Mouse (Mus musculus): ENCODE data around the gene Tmod3. TPM values are rescaled to one million over a fixed set of nuclear protein-coding genes. Genes with fewer than 3 reads are reported as not detected.

The Tmod3 gene
- total RNA-seq (2014; fragmentation: Nextera tagmentation) (115 and 123 TPM in 2 replicates), total RNA-seq (2017) (118 and 136 TPM in 2 replicates), polyA plus RNA-seq (2012) (10.9 and 11.3 TPM in 2 replicates)

GRCm38 (mm10) chr9:75559512-75560012, at the start of gene Tmod3:
Tmod3 (minus strand) TSS chr9:75559657.
- ATAC-seq (ENCODE audit: extremely low read depth, insufficient number of reproducible peaks, low FRiP score, poor library complexity, severe bottlenecking) (peak; percentile 64), DNase-seq (ENCODE audit: low spot score) (peak; percentile 84)
- peak within 1 kb of the TSS; percentile 92 for H3K4me3 ChIP-seq (ENCODE audit: low read depth, low read length)
- no peaks in the 10 kb centered on the region for H3K9me3 ChIP-seq (replicated peaks)
- TF ChIP-seq CTCF (IDR thresholded peaks at IDR 0.05; ENCODE audit: low read depth, low read length) (no peak), POLR2AphosphoS5 (IDR thresholded peaks at IDR 0.05; ENCODE audit: insufficient replicate concordance, low read depth, low read length) (no peak), GATA2 (IDR thresholded peaks at IDR 0.05; ENCODE audit: borderline replicate concordance, low read depth, low read length) (no peak), TAL1 (conservative IDR thresholded peaks at IDR 0.05; ENCODE audit: low read depth, low read length) (no peak), GATA1 (IDR thresholded peaks at IDR 0.05; ENCODE audit: borderline replicate concordance, low read length) (no peak)
- peaks cover 4% of the 10 kb centered on the region; the same call in 1 of the 2 replicates for H3K27me3 ChIP-seq (ENCODE audit: insufficient read depth, low read length)
- peaks cover 8% of the 10 kb centered on the region for H3K36me3 ChIP-seq (replicated peaks)
- peaks cover 54% of the 10 kb centered on the region for H3K4me1 ChIP-seq (ENCODE audit: insufficient read depth, low read depth, low read length)

GRCm38 (mm10) chr9:75607496-75607895, 48.0 kb upstream of the Tmod3 start:
- Histone ChIP-seq H3K4me3 (ENCODE audit: low read depth, low read length) (no peak overlapping the region), H3K36me3 (replicated peaks) (no peaks in the 10 kb centered on the region), H3K9me3 (replicated peaks) (no peaks in the 10 kb centered on the region), H3K4me1 (ENCODE audit: insufficient read depth, low read depth, low read length) (no peaks in the 10 kb centered on the region), H3K27me3 (ENCODE audit: insufficient read depth, low read length) (peaks cover 6% of the 10 kb centered on the region; the same call in 1 of the 2 replicates)
- TF ChIP-seq GATA2 (IDR thresholded peaks at IDR 0.05; ENCODE audit: borderline replicate concordance, low read depth, low read length) (no peak), GATA1 (IDR thresholded peaks at IDR 0.05; ENCODE audit: borderline replicate concordance, low read length) (no peak), CTCF (IDR thresholded peaks at IDR 0.05; ENCODE audit: low read depth, low read length) (no peak), TAL1 (conservative IDR thresholded peaks at IDR 0.05; ENCODE audit: low read depth, low read length) (no peak), POLR2AphosphoS5 (IDR thresholded peaks at IDR 0.05; ENCODE audit: insufficient replicate concordance, low read depth, low read length) (no peak)
- DNase-seq (ENCODE audit: low spot score): no peak
- ATAC-seq (ENCODE audit: extremely low read depth, insufficient number of reproducible peaks, low FRiP score, poor library complexity, severe bottlenecking): no peak

DNA sequence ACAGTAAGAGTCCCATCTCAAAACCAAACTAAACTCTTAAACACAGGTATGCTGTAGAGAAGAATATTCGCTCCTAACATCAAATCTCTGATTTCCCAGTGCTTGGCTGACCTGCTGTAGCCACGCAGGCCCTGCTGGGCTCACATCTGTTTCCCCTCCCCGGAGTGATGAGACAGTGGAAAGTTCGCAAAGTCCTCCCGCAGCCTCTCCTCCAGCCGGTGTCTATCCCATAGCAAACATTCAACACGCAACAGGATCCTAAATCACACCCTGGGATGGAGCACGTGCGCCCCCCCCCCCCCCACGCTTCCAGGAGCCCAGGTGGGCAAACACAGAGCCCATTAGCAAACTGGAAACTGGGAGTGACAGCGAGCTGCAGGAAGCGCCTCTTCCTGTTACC, 42.1 kb upstream of the Tmod3 start:
- Histone ChIP-seq H3K4me1 (ENCODE audit: insufficient read depth, low read depth, low read length) (no peaks in the 10 kb centered on the region), H3K4me3 (ENCODE audit: low read depth, low read length) (no peak overlapping the region), H3K9me3 (replicated peaks) (no peaks in the 10 kb centered on the region), H3K27me3 (ENCODE audit: insufficient read depth, low read length) (peaks cover 7% of the 10 kb centered on the region; the same call in 1 of the 2 replicates), H3K36me3 (replicated peaks) (no peaks in the 10 kb centered on the region)
- DNase-seq (ENCODE audit: low spot score): no peak
- ATAC-seq (ENCODE audit: extremely low read depth, insufficient number of reproducible peaks, low FRiP score, poor library complexity, severe bottlenecking): no peak
- TF ChIP-seq POLR2AphosphoS5 (IDR thresholded peaks at IDR 0.05; ENCODE audit: insufficient replicate concordance, low read depth, low read length) (no peak), TAL1 (conservative IDR thresholded peaks at IDR 0.05; ENCODE audit: low read depth, low read length) (no peak), GATA1 (IDR thresholded peaks at IDR 0.05; ENCODE audit: borderline replicate concordance, low read length) (no peak)

DNA sequence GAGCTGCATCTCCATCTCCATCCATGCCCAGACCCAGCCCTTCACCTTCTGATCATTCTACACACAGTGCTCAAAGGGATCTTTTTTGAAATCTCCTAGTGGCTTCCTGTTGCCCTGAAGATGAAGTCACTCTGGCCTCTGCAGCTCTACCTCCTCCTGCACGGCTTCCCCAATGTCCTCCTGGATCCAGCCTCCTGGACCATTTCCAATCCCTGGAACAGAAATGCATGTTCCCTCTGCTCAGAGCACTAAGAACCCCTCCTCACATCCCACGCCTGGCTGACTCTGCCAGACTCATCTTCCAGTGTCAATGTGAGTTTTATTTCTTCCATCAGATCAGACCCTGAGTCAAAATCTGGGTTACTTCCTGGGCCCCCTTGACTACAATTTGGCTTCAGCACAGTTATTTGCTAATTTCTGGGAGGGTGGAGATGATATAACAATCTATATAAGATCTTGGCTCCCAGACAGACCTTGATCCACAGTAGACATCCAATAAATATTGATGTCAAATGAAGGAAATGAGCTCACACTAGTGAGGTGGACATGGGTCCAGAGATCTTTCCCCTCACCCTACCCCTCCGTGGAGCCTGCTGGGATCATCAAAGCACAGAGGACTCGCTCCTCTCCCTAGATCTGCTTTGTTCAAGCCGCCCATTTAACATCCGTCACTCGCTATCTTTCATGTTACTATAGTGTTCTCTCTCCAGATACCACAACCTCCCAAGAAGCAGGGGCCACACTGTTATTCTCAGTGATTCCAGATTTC, 40.9 kb upstream of the Tmod3 start:
- TF ChIP-seq TAL1 (conservative IDR thresholded peaks at IDR 0.05; ENCODE audit: low read depth, low read length) (no peak), CTCF (IDR thresholded peaks at IDR 0.05; ENCODE audit: low read depth, low read length) (no peak), GATA1 (IDR thresholded peaks at IDR 0.05; ENCODE audit: borderline replicate concordance, low read length) (no peak), GATA2 (IDR thresholded peaks at IDR 0.05; ENCODE audit: borderline replicate concordance, low read depth, low read length) (no peak), POLR2AphosphoS5 (IDR thresholded peaks at IDR 0.05; ENCODE audit: insufficient replicate concordance, low read depth, low read length) (no peak)

GRCm38 (mm10) chr9:75599191-75599841, 39.9 kb upstream of the Tmod3 start:
- H3K4me3 ChIP-seq (ENCODE audit: low read depth, low read length): no peak overlapping the region
- no peaks in the 10 kb centered on the region for H3K36me3 ChIP-seq (replicated peaks)
- no peak for ATAC-seq (ENCODE audit: extremely low read depth, insufficient number of reproducible peaks, low FRiP score, poor library complexity, severe bottlenecking)
- no peak for DNase-seq (ENCODE audit: low spot score)
- H3K9me3 ChIP-seq (replicated peaks): no peaks in the 10 kb centered on the region
- no peaks in the 10 kb centered on the region for H3K4me1 ChIP-seq (ENCODE audit: insufficient read depth, low read depth, low read length)
- TF ChIP-seq CTCF (IDR thresholded peaks at IDR 0.05; ENCODE audit: low read depth, low read length) (no peak), GATA1 (IDR thresholded peaks at IDR 0.05; ENCODE audit: borderline replicate concordance, low read length) (no peak), TAL1 (conservative IDR thresholded peaks at IDR 0.05; ENCODE audit: low read depth, low read length) (no peak), GATA2 (IDR thresholded peaks at IDR 0.05; ENCODE audit: borderline replicate concordance, low read depth, low read length) (no peak), POLR2AphosphoS5 (IDR thresholded peaks at IDR 0.05; ENCODE audit: insufficient replicate concordance, low read depth, low read length) (no peak)
- peaks cover 7% of the 10 kb centered on the region; the same call in 1 of the 2 replicates for H3K27me3 ChIP-seq (ENCODE audit: insufficient read depth, low read length)

More for the DNA sequence above, 40.9 kb upstream of the Tmod3 start:
- H3K4me3 ChIP-seq (ENCODE audit: low read depth, low read length): no peak overlapping the region
- no peaks in the 10 kb centered on the region for H3K36me3 ChIP-seq (replicated peaks)
- no peaks in the 10 kb centered on the region for H3K4me1 ChIP-seq (ENCODE audit: insufficient read depth, low read depth, low read length)
- no peaks in the 10 kb centered on the region for H3K9me3 ChIP-seq (replicated peaks)
- ATAC-seq (ENCODE audit: extremely low read depth, insufficient number of reproducible peaks, low FRiP score, poor library complexity, severe bottlenecking) (no peak), DNase-seq (ENCODE audit: low spot score) (no peak)
- peaks cover 7% of the 10 kb centered on the region; the same call in 1 of the 2 replicates for H3K27me3 ChIP-seq (ENCODE audit: insufficient read depth, low read length)

- peaks cover 7% of the 10 kb centered on the region; the same call in 1 of the 2 replicates for H3K27me3 ChIP-seq (ENCODE audit: insufficient read depth, low read length)
- no peaks in the 10 kb centered on the region for H3K36me3 ChIP-seq (replicated peaks)
- ATAC-seq (ENCODE audit: extremely low read depth, insufficient number of reproducible peaks, low FRiP score, poor library complexity, severe bottlenecking): no peak
- no peaks in the 10 kb centered on the region for H3K4me1 ChIP-seq (ENCODE audit: insufficient read depth, low read depth, low read length)
- no peak overlapping the region for H3K4me3 ChIP-seq (ENCODE audit: low read depth, low read length)
- TF ChIP-seq GATA2 (IDR thresholded peaks at IDR 0.05; ENCODE audit: borderline replicate concordance, low read depth, low read length) (no peak), GATA1 (IDR thresholded peaks at IDR 0.05; ENCODE audit: borderline replicate concordance, low read length) (no peak), TAL1 (conservative IDR thresholded peaks at IDR 0.05; ENCODE audit: low read depth, low read length) (no peak), POLR2AphosphoS5 (IDR thresholded peaks at IDR 0.05; ENCODE audit: insufficient replicate concordance, low read depth, low read length) (no peak), CTCF (IDR thresholded peaks at IDR 0.05; ENCODE audit: low read depth, low read length) (no peak)
- H3K9me3 ChIP-seq (replicated peaks): no peaks in the 10 kb centered on the region
- DNase-seq (ENCODE audit: low spot score): no peak
Measured at GRCm38 (mm10) chr9:75597596-75597995, 38.1 kb upstream of the Tmod3 start.

Measured in G1E (cell line).